Mouse (Mus musculus) spleen, adult 12 weeks (tissue): Measurements from ENCODE around the gene Evpl.

Source experiments
- DNase-seq: peaks from one replicate; pipeline ENCODE4 v3.0.0; 2022; ENCODE audit warnings: low spot score

Gene Evpl

GRCm38 (mm10) chr11:116213877-116214510 lies 23.9 kb downstream of the Evpl start:
- no peak for DNase-seq

- DNase-seq = no peak
Measured at GRCm38 (mm10) chr11:116212847-116213246, 25.0 kb downstream of the Evpl start.

GRCm38 (mm10) chr11:116210696-116211095 lies 27.2 kb downstream of the Evpl start:
- no peak for DNase-seq

GRCm38 (mm10) chr11:116209257-116209656 lies 28.6 kb downstream of the Evpl start:
- no peak for DNase-seq

- DNase-seq = no peak
Measured at GRCm38 (mm10) chr11:116208660-116209059, 29.2 kb downstream of the Evpl start.

GRCm38 (mm10) chr11:116206678-116207077 lies 31.2 kb downstream of the Evpl start:
- DNase-seq = no peak

- no peak for DNase-seq
Measured at GRCm38 (mm10) chr11:116203150-116203549, 34.7 kb downstream of the Evpl start.

GRCm38 (mm10) chr11:116201151-116201550 lies 36.7 kb downstream of the Evpl start:
- DNase-seq = no peak

GRCm38 (mm10) chr11:116198639-116199531 lies 39.0 kb downstream of the Evpl start, which contains the start of the genes Ten1 and Acox1:
Gene Ten1 (plus strand): TSS chr11:116198855.
Gene Acox1 (minus strand): TSS chr11:116199045.
- peak; percentile 94 for DNase-seq

GRCm38 (mm10) chr11:116198132-116198531 lies 39.7 kb downstream of the Evpl start:
- no peak for DNase-seq

GRCm38 (mm10) chr11:116197584-116197906 lies 40.3 kb downstream of the Evpl start:
- DNase-seq = no peak

GRCm38 (mm10) chr11:116196866-116197583 lies 40.9 kb downstream of the Evpl start:
- DNase-seq = no peak

GRCm38 (mm10) chr11:116196336-116196735 lies 41.5 kb downstream of the Evpl start:
- DNase-seq = no peak

- no peak for DNase-seq
Measured at GRCm38 (mm10) chr11:116195252-116195651, 42.6 kb downstream of the Evpl start.

GRCm38 (mm10) chr11:116194619-116195018 lies 43.3 kb downstream of the Evpl start:
- DNase-seq = no peak

- DNase-seq = no peak
Measured at GRCm38 (mm10) chr11:116187226-116187930, 50.5 kb downstream of the Evpl start.

- no peak for DNase-seq
Measured at GRCm38 (mm10) chr11:116186360-116186759, 51.5 kb downstream of the Evpl start.

GRCm38 (mm10) chr11:116185836-116186235 lies 52.0 kb downstream of the Evpl start:
- DNase-seq = no peak

- no peak for DNase-seq
Measured at GRCm38 (mm10) chr11:116178411-116179121, 59.3 kb downstream of the Evpl start.

- no peak for DNase-seq
Measured at GRCm38 (mm10) chr11:116176010-116176409, 61.9 kb downstream of the Evpl start.

GRCm38 (mm10) chr11:116174775-116175448 lies 63.0 kb downstream of the Evpl start:
- no peak for DNase-seq
